Mouse (Mus musculus) thymus, postnatal 0 days (tissue): Measurements from ENCODE around the gene Dclk2. TPM values are rescaled to one million over a fixed set of nuclear protein-coding genes. Genes with fewer than 3 reads are reported as not detected.

Source experiments
- DNase-seq: peaks from one replicate; pipeline ENCODE4 v3.0.0-alpha.2; 2015; ENCODE audit warnings: low spot score
- polyA plus RNA-seq: library from polyadenylated mRNA; unstranded; fragments of >200 nt; fragmentation: Nextera tagmentation; extraction: Ambion mirVana; gene quantifications from 2 replicates; pipeline ENCODE4 v1.2.1, GENCODE M21; 2015

The Dclk2 gene
- polyA plus RNA-seq, 1 experiment from 2014 or later = 15.5 TPM

GRCm38 (mm10) chr3:86845578-86845977, 75.1 kb downstream of the Dclk2 start:
- no peak for DNase-seq

GRCm38 (mm10) chr3:86844804-86845481, 75.7 kb downstream of the Dclk2 start:
- DNase-seq = peak; percentile 77

- DNase-seq = no peak
Measured at GRCm38 (mm10) chr3:86842461-86842860, 78.2 kb downstream of the Dclk2 start.

GRCm38 (mm10) chr3:86839606-86840005, 81.0 kb downstream of the Dclk2 start:
- DNase-seq = no peak

GRCm38 (mm10) chr3:86837386-86837785, 83.3 kb downstream of the Dclk2 start:
- DNase-seq = peak; percentile 41

GRCm38 (mm10) chr3:86835180-86835579, 85.5 kb downstream of the Dclk2 start:
- DNase-seq = no peak

GRCm38 (mm10) chr3:86834341-86834740, 86.3 kb downstream of the Dclk2 start:
- DNase-seq = peak; percentile 75

- no peak for DNase-seq
Measured at GRCm38 (mm10) chr3:86832591-86833267, 87.9 kb downstream of the Dclk2 start.

GRCm38 (mm10) chr3:86832115-86832514, 88.5 kb downstream of the Dclk2 start:
- DNase-seq = no peak

GRCm38 (mm10) chr3:86827506-86827905, 93.1 kb downstream of the Dclk2 start:
- no peak for DNase-seq

- no peak for DNase-seq
Measured at GRCm38 (mm10) chr3:86821383-86821782, 99.3 kb downstream of the Dclk2 start.

- DNase-seq = no peak
Measured at GRCm38 (mm10) chr3:86820344-86820743, 100.3 kb downstream of the Dclk2 start.

GRCm38 (mm10) chr3:86819372-86819771, 101.3 kb downstream of the Dclk2 start:
- no peak for DNase-seq

- no peak for DNase-seq
Measured at GRCm38 (mm10) chr3:86818001-86818585, 102.6 kb downstream of the Dclk2 start.

GRCm38 (mm10) chr3:86812689-86813088, 108.0 kb downstream of the Dclk2 start:
- DNase-seq = peak; percentile 83

- DNase-seq = no peak
Measured at GRCm38 (mm10) chr3:86810908-86811307, 109.7 kb downstream of the Dclk2 start.

- no peak for DNase-seq
Measured at GRCm38 (mm10) chr3:86809646-86810045, 111.0 kb downstream of the Dclk2 start.

GRCm38 (mm10) chr3:86809199-86809598, 111.5 kb downstream of the Dclk2 start:
- DNase-seq = no peak

- peak; percentile 37 for DNase-seq
Measured at GRCm38 (mm10) chr3:86807750-86808467, 112.7 kb downstream of the Dclk2 start.

- no peak for DNase-seq
Measured at GRCm38 (mm10) chr3:86806834-86807233, 113.8 kb downstream of the Dclk2 start.

- no peak for DNase-seq
Measured at GRCm38 (mm10) chr3:86804265-86804664, 116.4 kb downstream of the Dclk2 start.

- DNase-seq = no peak
Measured at GRCm38 (mm10) chr3:86802825-86803224, 117.8 kb downstream of the Dclk2 start.
